Mouse (Mus musculus): ENCODE measurements around the gene Lypla2. TPM values are rescaled to one million over a fixed set of nuclear protein-coding genes. Genes with fewer than 3 reads are reported as not detected.

Lypla2 gene
- total RNA-seq, 1 experiment = 23.8 TPM

- Histone ChIP-seq H3K9me3 (ENCODE audit: control insufficient read depth, insufficient read depth, low read depth, low read length) (no peaks in the 10 kb centered on the region), H3K9ac (ENCODE audit: insufficient read depth, low read depth, low read length, poor library complexity, severe bottlenecking) (peak within 1 kb of the TSS; percentile 86), H3K36me3 (ENCODE audit: control insufficient read depth, insufficient read depth, low read length, poor library complexity, severe bottlenecking) (peaks cover 7% of the 10 kb centered on the region; the same call in 1 of the 2 replicates), H3K4me3 (ENCODE audit: insufficient read depth in 1 of 2, low read depth in 1 of 2, low read length in 2 of 2, poor library complexity in 1 of 2, severe bottlenecking in 1 of 2) (peak within 1 kb of the TSS; percentile 93 to 98), H3K4me1 (ENCODE audit: control insufficient read depth in 2 of 2, insufficient read depth in 2 of 2, low read length in 2 of 2, poor library complexity in 1 of 2) (peaks cover 2 to 6% of the 10 kb centered on the region in 2 experiments; a peak in 3 of 4 replicates), H3K27ac (ENCODE audit: insufficient read depth, low read depth, low read length, poor library complexity, severe bottlenecking) (no peak within 1 kb of the TSS)
- in situ Hi-C loops (cut with MboI; ENCODE audit: low sequenced_read_pairs in 2 of 2, unreplicated experiment in 2 of 2) = no loop called here
- TF ChIP-seq CHD2 (IDR thresholded peaks at IDR 0.05; ENCODE audit: low read depth, low read length) (no peak), ZNF384 (IDR thresholded peaks at IDR 0.05; ENCODE audit: low read depth, low read length) (no peak), ZC3H11A (IDR thresholded peaks at IDR 0.05; ENCODE audit: borderline replicate concordance, low read depth, low read length) (no peak), HCFC1 (IDR thresholded peaks at IDR 0.05; ENCODE audit: borderline replicate concordance, insufficient read depth, low read length) (no peak), MAFK (IDR thresholded peaks at IDR 0.05; ENCODE audit: insufficient read depth, low read depth, low read length) (no peak)
- DNase-seq (ENCODE audit: low read depth, low spot score) = peak; percentile 99
Observed at GRCm38 (mm10) chr4:135920304-135921241, 51.9 kb downstream of the Lypla2 start, which contains the start of gene Fuca1. Gene Fuca1 (plus strand): TSS chr4:135920735.

- no peak for TF ChIP-seq CHD2 (IDR thresholded peaks at IDR 0.05; ENCODE audit: low read depth, low read length)
- no peak for TF ChIP-seq HCFC1 (IDR thresholded peaks at IDR 0.05; ENCODE audit: borderline replicate concordance, insufficient read depth, low read length)
- TF ChIP-seq ZC3H11A (IDR thresholded peaks at IDR 0.05; ENCODE audit: borderline replicate concordance, low read depth, low read length) = no peak
- no peak for TF ChIP-seq MAFK (IDR thresholded peaks at IDR 0.05; ENCODE audit: insufficient read depth, low read depth, low read length)
- TF ChIP-seq ZNF384 (IDR thresholded peaks at IDR 0.05; ENCODE audit: low read depth, low read length) = no peak
- H3K36me3 ChIP-seq (ENCODE audit: control insufficient read depth, insufficient read depth, low read length, poor library complexity, severe bottlenecking) = peaks cover 7% of the 10 kb centered on the region; the same call in 1 of the 2 replicates
- in situ Hi-C loops (cut with MboI; ENCODE audit: low sequenced_read_pairs in 2 of 2, unreplicated experiment in 2 of 2) = no loop called here
Observed at GRCm38 (mm10) chr4:135919280-135919639, 53.2 kb downstream of the Lypla2 start.

GRCm38 (mm10) chr4:135918635-135919279, 53.7 kb downstream of the Lypla2 start:
- Histone ChIP-seq H3K36me3 (ENCODE audit: control insufficient read depth, insufficient read depth, low read length, poor library complexity, severe bottlenecking) (peaks cover 5% of the 10 kb centered on the region; the same call in 1 of the 2 replicates), H3K27ac (ENCODE audit: insufficient read depth, low read depth, low read length, poor library complexity, severe bottlenecking) (no peak overlapping the region), H3K9ac (ENCODE audit: insufficient read depth, low read depth, low read length, poor library complexity, severe bottlenecking) (no peak overlapping the region), H3K4me3 (ENCODE audit: insufficient read depth in 1 of 2, low read depth in 1 of 2, low read length in 2 of 2, poor library complexity in 1 of 2, severe bottlenecking in 1 of 2) (no peak overlapping the region), H3K4me1 (ENCODE audit: control insufficient read depth in 2 of 2, insufficient read depth in 2 of 2, low read length in 2 of 2, poor library complexity in 1 of 2) (peaks cover 2 to 3% of the 10 kb centered on the region in 2 experiments; a peak in 2 of 4 replicates), H3K9me3 (ENCODE audit: control insufficient read depth, insufficient read depth, low read depth, low read length) (no peaks in the 10 kb centered on the region)
- no peak for TF ChIP-seq MAFK (IDR thresholded peaks at IDR 0.05; ENCODE audit: insufficient read depth, low read depth, low read length)
- no peak for TF ChIP-seq HCFC1 (IDR thresholded peaks at IDR 0.05; ENCODE audit: borderline replicate concordance, insufficient read depth, low read length)
- no peak for TF ChIP-seq ZC3H11A (IDR thresholded peaks at IDR 0.05; ENCODE audit: borderline replicate concordance, low read depth, low read length)
- TF ChIP-seq ZNF384 (IDR thresholded peaks at IDR 0.05; ENCODE audit: low read depth, low read length) = no peak
- no peak for TF ChIP-seq CHD2 (IDR thresholded peaks at IDR 0.05; ENCODE audit: low read depth, low read length)
- in situ Hi-C loops (cut with MboI; ENCODE audit: low sequenced_read_pairs in 2 of 2, unreplicated experiment in 2 of 2) = no loop called here
- DNase-seq (ENCODE audit: low read depth, low spot score) = no peak

More at GRCm38 (mm10) chr4:135919280-135919639, 53.2 kb downstream of the Lypla2 start:
- no peaks in the 10 kb centered on the region for H3K9me3 ChIP-seq (ENCODE audit: control insufficient read depth, insufficient read depth, low read depth, low read length)
- H3K27ac ChIP-seq (ENCODE audit: insufficient read depth, low read depth, low read length, poor library complexity, severe bottlenecking) = no peak overlapping the region
- peaks cover 2 to 3% of the 10 kb centered on the region in 2 experiments; a peak in 2 of 4 replicates for H3K4me1 ChIP-seq (ENCODE audit: control insufficient read depth in 2 of 2, insufficient read depth in 2 of 2, low read length in 2 of 2, poor library complexity in 1 of 2)
- no peak overlapping the region for H3K9ac ChIP-seq (ENCODE audit: insufficient read depth, low read depth, low read length, poor library complexity, severe bottlenecking)
- no peak overlapping the region for H3K4me3 ChIP-seq (ENCODE audit: insufficient read depth in 1 of 2, low read depth in 1 of 2, low read length in 2 of 2, poor library complexity in 1 of 2, severe bottlenecking in 1 of 2)
- no peak for DNase-seq (ENCODE audit: low read depth, low spot score)

Other genes starting within 250 kb of the Lypla2 start
- 0.36 and 0.37 TPM in 2 replicates for gene Il22ra1, start 244.5 kb downstream of the Lypla2 start, total RNA-seq (2012; rRNA removed)
- gene Myom3, start 212.9 kb downstream of the Lypla2 start, total RNA-seq (2012; rRNA removed) = 0.85 and 0.95 TPM in 2 replicates
- 167 and 178 TPM in 2 replicates for gene Srsf10, start 116.9 kb downstream of the Lypla2 start, total RNA-seq (2012; rRNA removed)
- gene Pnrc2, start 98.8 kb downstream of the Lypla2 start, total RNA-seq (2012; rRNA removed) = 27.6 and 35.4 TPM in 2 replicates
- 0.04 and 0.05 TPM in 2 replicates for gene Cnr2, start 77.2 kb downstream of the Lypla2 start, total RNA-seq (2012; rRNA removed)
- gene Fuca1, start 51.9 kb downstream of the Lypla2 start, total RNA-seq (2012; rRNA removed) = 69.8 and 124 TPM in 2 replicates
- gene Hmgcl, start 26.2 kb downstream of the Lypla2 start, total RNA-seq (2012; rRNA removed) = 15.6 and 17.4 TPM in 2 replicates
- gene Gale, start 8.9 kb downstream of the Lypla2 start, total RNA-seq (2012; rRNA removed) = 31.1 and 33.0 TPM in 2 replicates
- gene Pithd1, start 14.6 kb upstream of the Lypla2 start, total RNA-seq (2012; rRNA removed) = 35.3 and 41.6 TPM in 2 replicates
- gene Eloa, start 49.1 kb upstream of the Lypla2 start, total RNA-seq (2012; rRNA removed) = 14.0 and 21.4 TPM in 2 replicates
- gene Rpl11, start 80.8 kb upstream of the Lypla2 start, total RNA-seq (2012; rRNA removed) = 1,283 and 1,442 TPM in 2 replicates
- gene Id3, start 170.9 kb upstream of the Lypla2 start, total RNA-seq (2012; rRNA removed) = 78.8 and 126 TPM in 2 replicates
- gene E2f2, start 199.8 kb upstream of the Lypla2 start, total RNA-seq (2012; rRNA removed) = 7.5 and 9.8 TPM in 2 replicates
- 4.7 and 8.1 TPM in 2 replicates for gene Asap3, start 233.7 kb upstream of the Lypla2 start, total RNA-seq (2012; rRNA removed)

Data from ES-E14 (cell line).